ENCODE assay signal across 28 mouse cellular contexts in genomic region chr2:76586906-76587305, GRCm38 (mm10).
DNase-seq lines count a peak whose midpoint lies in the region; ATAC-seq and TF ChIP-seq lines count a peak whose summit lies in the region.
"Had no signal": no experiment of that assay in that cellular context is flagged by ENCODE, and none has a peak within 500 bp of the region (broad histone marks: within the 10 kb centered on the region; RNA-seq: fewer than 3 reads in every experiment).

No protein-coding gene starts in this region.

- no peaks in the 10 kb centered on the region for H3K4me1 ChIP-seq in heart, postnatal 0 days (ENCODE audit: control insufficient read depth, insufficient read depth)
- no peaks in the 10 kb centered on the region for H3K4me1 ChIP-seq in midbrain, postnatal 0 days (ENCODE audit: insufficient read depth, low read length)
- H3K4me1 ChIP-seq in midbrain, embryonic 15.5 days = no peaks in the 10 kb centered on the region
- H3K4me1 ChIP-seq in stomach, postnatal 0 days (replicated peaks; ENCODE audit: control insufficient read depth, insufficient read depth) = no peaks in the 10 kb centered on the region
- H3K4me1 ChIP-seq: embryonic facial prominence, embryonic 10.5 days; embryonic facial prominence, embryonic 15.5 days; neural tube, embryonic 13.5 days had no signal

- no peak overlapping the region for H3K4me2 ChIP-seq in heart, postnatal 0 days (ENCODE audit: low read depth, low read length)
- no peak overlapping the region for H3K4me2 ChIP-seq in midbrain, postnatal 0 days (ENCODE audit: low read depth, low read length, poor library complexity, severe bottlenecking)
- H3K4me2 ChIP-seq in midbrain, embryonic 15.5 days = no peak overlapping the region
- H3K4me2 ChIP-seq in stomach, postnatal 0 days (replicated peaks; ENCODE audit: low read depth) = no peak overlapping the region
- H3K4me2 ChIP-seq: embryonic facial prominence, embryonic 15.5 days; heart, embryonic 11.5 days; hindbrain, embryonic 14.5 days; lung, embryonic 14.5 days; midbrain, embryonic 11.5 days; neural tube, embryonic 13.5 days had no signal

- no peak overlapping the region for H3K27ac ChIP-seq in heart, postnatal 0 days (ENCODE audit: low read depth)
- no peak overlapping the region for H3K27ac ChIP-seq in midbrain, postnatal 0 days (ENCODE audit: low read depth, low read length)
- no peak overlapping the region for H3K27ac ChIP-seq in midbrain, embryonic 15.5 days
- no peak overlapping the region for H3K27ac ChIP-seq in stomach, postnatal 0 days (replicated peaks)
- H3K27ac ChIP-seq: embryonic facial prominence, embryonic 10.5 days; embryonic facial prominence, embryonic 15.5 days; hindbrain, embryonic 14.5 days; liver, embryonic 14.5 days; neural tube, embryonic 13.5 days had no signal

- peak; percentile 35 for TF ChIP-seq CTCF in heart, postnatal 0 days (IDR thresholded peaks at IDR 0.05; ENCODE audit: low read depth)
- TF ChIP-seq CTCF in midbrain, postnatal 0 days (IDR thresholded peaks at IDR 0.05) = peak; percentile 31
- peak; percentile 44 for TF ChIP-seq CTCF in stomach, postnatal 0 days (IDR thresholded peaks at IDR 0.05; ENCODE audit: low read depth)

- WGBS in heart, postnatal 0 days = 77% methylated on average over 10 of the region's 10 CpGs
- 70% methylated on average over 10 of the region's 10 CpGs for WGBS in midbrain, postnatal 0 days
- 75% methylated on average over 10 of the region's 10 CpGs for WGBS in midbrain, embryonic 15.5 days
- WGBS in stomach, postnatal 0 days = 83% methylated on average over 10 of the region's 10 CpGs

- H3K36me3 ChIP-seq in heart, postnatal 0 days (replicated peaks; ENCODE audit: control insufficient read depth, insufficient read depth, low read length) = no peaks in the 10 kb centered on the region
- H3K36me3 ChIP-seq in midbrain, postnatal 0 days (ENCODE audit: insufficient read depth, low read length) = peaks cover 27% of the 10 kb centered on the region
- H3K36me3 ChIP-seq in midbrain, embryonic 15.5 days (replicated peaks) = peaks cover 8% of the 10 kb centered on the region; the same call in 1 of the 2 replicates
- no peaks in the 10 kb centered on the region for H3K36me3 ChIP-seq in stomach, postnatal 0 days (ENCODE audit: control insufficient read depth, insufficient read depth, low read length)

- no peaks in the 10 kb centered on the region for H3K9me3 ChIP-seq in heart, postnatal 0 days (replicated peaks; ENCODE audit: control insufficient read depth, low read length)
- H3K9me3 ChIP-seq in midbrain, postnatal 0 days (ENCODE audit: low read length) = no peaks in the 10 kb centered on the region
- no peaks in the 10 kb centered on the region for H3K9me3 ChIP-seq in midbrain, embryonic 15.5 days
- no peaks in the 10 kb centered on the region for H3K9me3 ChIP-seq in stomach, postnatal 0 days (ENCODE audit: control insufficient read depth, low read length)
- H3K9me3 ChIP-seq: embryonic facial prominence, embryonic 10.5 days; embryonic facial prominence, embryonic 15.5 days; neural tube, embryonic 13.5 days had no signal

- no peak for DNase-seq in heart, postnatal 0 days (ENCODE audit: low spot score)
- DNase-seq in heart, postnatal 36 days = no peak
- no peak for DNase-seq in midbrain, postnatal 0 days (ENCODE audit: low spot score)
- DNase-seq in NIH3T3 (ENCODE audit: low read depth) = peak; percentile 14
- no peak for DNase-seq in stomach, postnatal 0 days (ENCODE audit: low spot score)
- DNase-seq in right cerebral cortex, postnatal 25 days = no peak
- DNase-seq: adrenal gland, postnatal 14 days; cerebellum, adult 11-12 months; cerebellum, postnatal 10 days; gastrocnemius, postnatal 36 days; heart, adult 18-20 months; kidney, adult 8-10 months; kidney, postnatal 10 days; layer of hippocampus, adult 9-11 months; liver; lung, embryonic 14.5 days; lung, postnatal 36 days; right cerebral cortex, postnatal 14 days; spleen, adult 18-20 months had no signal

- intact Hi-C loops in heart, postnatal 36 days (cut with DNase I) = no loop called here

- no peak for TF ChIP-seq EP300 in heart, postnatal 0 days (IDR thresholded peaks at IDR 0.05; ENCODE audit: low read depth)
- no peak for TF ChIP-seq EP300 in stomach, postnatal 0 days (optimal IDR thresholded peaks at IDR 0.05)

- H3K9ac ChIP-seq in heart, postnatal 0 days (replicated peaks; ENCODE audit: low read depth, low read length) = no peak overlapping the region
- no peak overlapping the region for H3K9ac ChIP-seq in midbrain, postnatal 0 days (replicated peaks; ENCODE audit: low read length, poor library complexity, severe bottlenecking)
- no peak overlapping the region for H3K9ac ChIP-seq in midbrain, embryonic 15.5 days
- no peak overlapping the region for H3K9ac ChIP-seq in stomach, postnatal 0 days (ENCODE audit: low read length)
- H3K9ac ChIP-seq: embryonic facial prominence, embryonic 15.5 days; hindbrain, embryonic 14.5 days; liver, embryonic 14.5 days; lung, embryonic 14.5 days; neural tube, embryonic 13.5 days had no signal

- H3K27me3 ChIP-seq in heart, postnatal 0 days (ENCODE audit: control insufficient read depth, insufficient read depth, low read length) = no peaks in the 10 kb centered on the region
- H3K27me3 ChIP-seq in midbrain, postnatal 0 days (ENCODE audit: insufficient read depth, low read length) = no peaks in the 10 kb centered on the region
- no peaks in the 10 kb centered on the region for H3K27me3 ChIP-seq in midbrain, embryonic 15.5 days (replicated peaks)
- no peaks in the 10 kb centered on the region for H3K27me3 ChIP-seq in stomach, postnatal 0 days (ENCODE audit: control insufficient read depth, insufficient read depth, low read length)
- H3K27me3 ChIP-seq: embryonic facial prominence, embryonic 15.5 days; neural tube, embryonic 13.5 days had no signal

- no peak for ATAC-seq in heart, postnatal 0 days (ENCODE audit: insufficient read depth, low read depth)
- no peak for ATAC-seq in midbrain, postnatal 0 days (ENCODE audit: low FRiP score)
- ATAC-seq in midbrain, embryonic 15.5 days (replicated peaks) = no peak
- ATAC-seq in stomach, postnatal 0 days (ENCODE audit: low FRiP score, low TSS enrichment) = no peak
- ATAC-seq: forebrain, embryonic 14.5 days had no signal

- H3K4me3 ChIP-seq in heart, postnatal 0 days (ENCODE audit: low read depth, low read length) = no peak overlapping the region
- H3K4me3 ChIP-seq in midbrain, postnatal 0 days (ENCODE audit: low read depth, low read length) = no peak overlapping the region
- no peak overlapping the region for H3K4me3 ChIP-seq in midbrain, embryonic 15.5 days
- H3K4me3 ChIP-seq in stomach, postnatal 0 days (ENCODE audit: low read depth, low read length) = no peak overlapping the region
- H3K4me3 ChIP-seq: embryonic facial prominence, embryonic 10.5 days; embryonic facial prominence, embryonic 15.5 days; neural tube, embryonic 13.5 days had no signal
